Mouse (Mus musculus): ENCODE measurements around the gene Nop58.
"Not testable (repeated sequence)": the region's sequence is repeated elsewhere in the genome, so short reads cannot be mapped to it uniquely, and the experiment has no call there.

Gene Nop58

DNA sequence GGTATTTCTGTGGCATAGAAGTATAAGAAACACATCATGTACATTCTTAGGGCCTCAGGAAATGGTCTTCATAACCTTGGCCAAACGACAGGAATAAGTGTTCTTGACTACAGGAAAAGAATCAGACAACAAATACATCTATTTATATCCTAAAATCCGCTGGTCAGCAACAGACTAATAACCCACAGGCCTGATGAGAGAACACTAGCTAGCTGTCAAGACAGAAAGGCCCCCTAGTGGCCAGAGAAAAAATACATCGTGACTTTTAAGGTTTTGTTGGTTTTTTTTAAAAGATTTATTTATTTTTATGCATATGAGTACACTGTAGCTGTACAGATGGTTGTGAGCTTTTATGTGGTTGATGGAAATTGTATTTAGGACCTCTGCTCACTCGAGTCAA, 35.1 kb downstream of the Nop58 start:
- ATAC-seq (ENCODE audit: low TSS enrichment): no peak; the same call in 1 of the 2 replicates

- no peak for ATAC-seq (ENCODE audit: low TSS enrichment)
Observed at GRCm38 (mm10) chr1:59725661-59726060, 40.9 kb downstream of the Nop58 start.

GRCm38 (mm10) chr1:59730106-59730505, 45.3 kb downstream of the Nop58 start:
- ATAC-seq (ENCODE audit: low TSS enrichment): no peak

GRCm38 (mm10) chr1:59730737-59731136, 46.0 kb downstream of the Nop58 start:
- no peak for ATAC-seq (ENCODE audit: low TSS enrichment)

- peak; percentile 77; the same call in 1 of the 2 replicates for ATAC-seq (ENCODE audit: low TSS enrichment)
Observed at GRCm38 (mm10) chr1:59734076-59734475, 49.3 kb downstream of the Nop58 start.

- ATAC-seq (ENCODE audit: low TSS enrichment): no peak
Observed at GRCm38 (mm10) chr1:59738768-59739414, 54.1 kb downstream of the Nop58 start.

DNA sequence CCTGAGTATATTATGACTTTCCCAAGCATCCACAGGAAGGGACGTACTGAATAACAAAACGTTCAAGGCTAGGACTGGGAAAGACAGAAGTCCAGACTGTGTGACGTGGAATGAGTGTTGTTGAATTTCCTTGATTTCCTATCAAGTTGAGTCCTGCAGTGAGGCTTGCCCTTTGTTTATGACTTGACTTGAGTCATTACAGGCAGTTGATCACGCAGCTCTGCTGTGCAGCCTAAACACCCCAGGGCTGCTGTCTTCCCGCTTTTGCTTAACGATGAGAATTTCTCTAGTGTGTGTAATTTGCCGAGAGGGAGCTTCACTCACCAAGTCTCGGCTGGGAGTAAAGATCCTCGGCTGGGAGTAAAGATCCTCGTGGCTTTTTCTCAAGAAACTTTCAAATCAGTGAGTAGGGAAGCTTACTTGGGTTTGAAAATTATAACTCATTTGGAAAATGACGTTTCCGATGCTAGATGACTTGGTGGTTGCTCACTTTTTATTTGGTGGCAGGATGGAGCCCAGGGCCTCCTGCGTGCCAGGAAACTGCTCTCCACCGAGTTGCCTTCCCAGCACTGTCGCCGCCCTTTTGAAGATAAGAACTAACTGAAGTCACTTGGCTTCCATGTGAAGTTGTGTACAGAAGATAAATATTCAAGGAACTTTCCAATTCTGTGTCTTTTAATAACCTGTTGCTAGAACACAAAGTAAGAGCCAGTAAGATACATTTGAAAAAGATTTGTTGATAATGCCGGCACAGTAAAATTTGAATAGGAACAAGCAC, 55.0 kb downstream of the Nop58 start:
- no peak for ATAC-seq (ENCODE audit: low TSS enrichment)

- no peak for ATAC-seq (ENCODE audit: low TSS enrichment)
Observed at GRCm38 (mm10) chr1:59749047-59749446, 64.3 kb downstream of the Nop58 start.

DNA sequence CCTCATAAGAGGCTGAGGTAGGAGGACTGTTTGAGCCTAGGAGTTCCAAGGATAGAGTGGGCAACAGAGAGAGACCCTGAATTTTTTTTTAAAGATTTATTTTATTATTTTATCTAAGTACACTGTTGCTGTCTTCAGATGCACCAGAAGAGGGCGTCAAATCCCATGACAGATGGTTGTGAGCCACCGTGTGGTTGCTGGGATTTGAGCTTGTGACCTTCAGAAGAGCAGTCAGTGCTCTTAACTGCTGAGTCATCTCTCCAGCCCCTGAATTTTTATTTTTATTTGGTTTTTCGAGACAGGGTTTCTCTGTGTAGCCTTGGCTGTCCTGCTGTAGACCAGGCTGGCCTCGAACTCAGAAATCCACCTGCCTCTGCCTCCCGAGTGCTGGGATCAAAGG, 65.0 kb downstream of the Nop58 start:
- ATAC-seq (ENCODE audit: low TSS enrichment): not testable (repeated sequence)

- ATAC-seq (ENCODE audit: low TSS enrichment): no peak
Observed at GRCm38 (mm10) chr1:59755298-59755697, 70.5 kb downstream of the Nop58 start.

DNA sequence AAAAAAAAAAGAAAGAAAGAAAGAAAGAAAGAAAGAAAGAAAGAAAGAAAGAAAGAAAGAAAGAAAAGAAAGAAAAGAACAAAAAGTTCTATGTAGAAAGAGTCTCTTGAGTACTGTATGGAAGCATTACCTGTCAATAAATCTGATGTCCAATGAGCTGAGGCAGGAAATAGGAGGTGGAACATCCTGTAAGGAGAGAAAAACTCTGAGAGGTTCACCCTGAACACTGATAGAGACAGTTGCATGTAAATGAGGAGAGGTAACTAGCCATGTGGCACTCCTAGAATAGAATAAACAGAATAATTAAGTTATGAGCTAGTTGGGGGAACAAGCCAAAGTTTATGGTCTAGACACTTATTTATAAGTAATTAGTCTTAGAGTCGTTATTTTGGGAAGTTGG, 73.6 kb downstream of the Nop58 start:
- ATAC-seq (ENCODE audit: low TSS enrichment): no peak

DNA sequence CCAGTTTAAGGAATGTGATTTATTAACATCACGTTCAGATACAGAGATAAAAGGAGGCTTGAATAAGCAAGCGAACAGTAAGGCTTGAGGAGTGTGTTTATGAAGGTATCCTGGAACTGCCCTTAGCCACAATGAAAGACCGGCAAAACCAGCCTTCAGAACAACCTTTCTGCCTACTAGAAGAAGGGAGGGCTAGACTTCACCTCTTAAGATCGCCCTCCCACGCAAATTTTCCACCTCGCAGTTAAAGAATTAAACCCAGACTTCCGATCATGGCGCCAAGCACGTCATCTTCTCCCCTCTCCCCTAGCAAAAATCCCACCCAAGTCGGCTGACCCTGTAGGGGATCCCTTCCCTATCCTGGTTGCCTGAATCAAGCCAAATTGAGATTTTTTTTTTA, 77.4 kb downstream of the Nop58 start:
- ATAC-seq (ENCODE audit: low TSS enrichment): peak; percentile 1

DNA sequence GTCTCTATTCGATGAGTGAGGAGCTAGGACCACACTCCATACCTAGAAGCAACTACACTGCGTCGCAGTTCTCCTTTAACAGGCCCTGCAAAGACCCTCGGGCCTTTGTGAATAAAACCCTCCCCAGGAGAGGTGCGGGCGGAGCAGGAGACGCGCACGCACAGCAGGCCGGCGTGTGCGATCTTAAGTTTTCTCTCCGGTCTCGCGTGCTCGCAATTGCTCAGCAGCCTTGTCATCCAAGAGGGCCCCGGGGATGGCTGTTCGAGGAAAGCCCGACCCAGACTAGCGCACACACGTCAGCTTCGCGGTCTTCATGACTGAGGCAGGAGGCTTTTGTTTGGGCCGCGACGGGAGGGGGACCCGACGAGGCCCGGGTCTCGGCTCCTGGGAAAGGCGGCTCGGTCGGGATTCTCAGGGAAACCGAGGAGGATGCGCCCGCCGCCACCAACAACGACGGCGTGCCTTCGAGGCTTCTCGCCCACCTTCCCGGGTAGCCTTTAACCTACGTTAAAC, 77.9 kb downstream of the Nop58 start:
- peak; percentile 70 for ATAC-seq (ENCODE audit: low TSS enrichment)

DNA sequence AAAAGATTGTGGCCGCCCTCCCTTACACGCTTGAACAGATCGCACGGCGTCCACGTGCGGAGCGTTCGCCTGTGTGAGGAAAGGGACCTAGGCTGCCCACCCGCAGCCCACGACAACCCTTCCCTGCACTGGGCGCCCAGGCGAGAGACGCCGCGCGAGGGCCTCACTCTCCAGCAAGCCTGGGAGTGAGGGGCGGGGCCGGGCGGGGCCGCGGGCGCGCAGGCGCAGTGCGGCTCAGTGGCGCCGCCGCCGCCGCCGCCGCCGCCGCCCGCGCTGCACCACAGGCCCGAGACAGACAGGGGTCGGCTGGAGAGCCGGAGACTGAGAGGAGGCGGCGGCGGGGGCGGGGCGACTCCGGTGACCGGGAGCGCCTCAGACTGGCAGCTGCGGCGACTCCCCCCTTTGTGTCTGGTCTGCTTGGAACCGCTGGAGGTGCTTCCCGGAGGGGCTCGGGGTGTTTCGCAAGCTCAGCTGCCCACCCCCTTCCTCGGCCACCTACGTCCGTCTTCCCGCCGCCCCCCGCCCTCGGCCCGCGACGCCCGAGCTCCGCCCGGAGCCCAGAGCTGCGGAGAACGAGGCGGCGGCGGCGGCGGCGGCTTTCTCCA, 78.5 kb downstream of the Nop58 start, which contains the start of gene Bmpr2:
Gene Bmpr2 (plus strand): TSS at position 237 of the 605 bp plus-strand sequence.
- ATAC-seq (ENCODE audit: low TSS enrichment): peak; percentile 76

DNA sequence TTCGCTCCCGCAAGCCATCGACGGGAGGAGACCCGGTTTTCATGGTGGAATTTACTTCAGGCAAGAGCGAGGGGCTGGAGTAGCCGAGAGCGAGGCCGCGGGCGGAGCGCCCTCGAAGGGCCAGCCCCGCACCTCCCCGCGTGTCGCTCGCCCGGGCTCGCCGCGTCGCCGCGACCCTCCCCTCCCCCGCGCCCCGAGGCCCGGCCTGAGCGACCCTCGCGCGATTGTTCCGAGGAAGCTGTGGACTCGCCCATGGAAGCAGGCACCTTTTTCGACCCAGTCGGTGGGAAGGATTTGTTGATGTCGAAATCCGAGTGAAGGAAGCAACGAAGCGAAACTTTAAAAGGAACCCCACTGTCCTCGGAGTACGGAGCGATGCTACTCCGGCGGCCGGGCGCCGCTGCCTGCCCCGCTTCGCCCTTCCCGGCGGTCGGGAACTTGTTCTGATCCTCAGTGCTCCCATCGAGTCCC, 79.0 kb downstream of the Nop58 start:
- peak; percentile 17 for ATAC-seq (ENCODE audit: low TSS enrichment)

- peak; percentile 34; the same call in 1 of the 2 replicates for ATAC-seq (ENCODE audit: low TSS enrichment)
Observed at GRCm38 (mm10) chr1:59764407-59764971, 79.7 kb downstream of the Nop58 start.

GRCm38 (mm10) chr1:59765279-59765678, 80.5 kb downstream of the Nop58 start:
- no peak for ATAC-seq (ENCODE audit: low TSS enrichment)

- no peak for ATAC-seq (ENCODE audit: low TSS enrichment)
Observed at GRCm38 (mm10) chr1:59766626-59767025, 81.9 kb downstream of the Nop58 start.
